Mouse (Mus musculus) left cerebral cortex, adult 6 months (tissue): Measurements from ENCODE around the gene Tex33. TPM values are rescaled to one million over a fixed set of nuclear protein-coding genes. Genes with fewer than 3 reads are reported as not detected.

Source experiments
- long read RNA-seq, 2 experiments: library from polyadenylated mRNA; unstranded; transcript quantifications; one replicate each; pipeline ENCODE4 v2.0.0; 2019 to 2020
- polyA plus RNA-seq: library from polyadenylated mRNA; unstranded; fragments of <200 nt; fragmentation: Nextera tagmentation; gene quantifications from 2 replicates; pipeline ENCODE4 v1.2.3, GENCODE M21; 2021

Tex33 gene
- not detected in 2 replicates for polyA plus RNA-seq
- long read RNA-seq, experiment 1 = 0 reads
- long read RNA-seq, experiment 2 = 0 reads

DNA sequence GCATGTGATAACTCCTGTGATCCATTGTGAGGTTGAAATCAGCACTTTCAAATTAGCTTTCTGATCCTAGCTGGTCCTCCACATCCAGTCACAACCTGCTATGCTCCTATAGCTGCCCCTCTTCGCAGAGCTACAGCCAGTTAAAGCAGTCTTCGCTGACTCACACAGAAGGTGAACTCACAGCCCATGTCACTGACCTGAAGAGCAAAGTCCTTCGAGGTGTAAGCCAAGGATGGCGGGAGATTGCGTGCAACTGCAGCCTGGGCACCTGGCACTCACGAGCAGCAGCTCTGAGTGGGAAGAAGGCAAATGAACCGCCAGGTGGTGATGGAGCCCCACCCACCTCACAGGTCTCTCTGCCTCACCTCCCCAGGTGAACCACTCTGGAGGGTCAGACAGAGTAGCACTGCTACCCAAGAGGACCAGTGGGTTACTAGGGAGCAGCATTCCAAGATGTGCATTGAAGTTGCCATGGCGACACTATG is at the start of gene Tex33:
Gene Tex33, minus strand, starts transcription at position 435 of the 485 bp plus-strand sequence.

DNA sequence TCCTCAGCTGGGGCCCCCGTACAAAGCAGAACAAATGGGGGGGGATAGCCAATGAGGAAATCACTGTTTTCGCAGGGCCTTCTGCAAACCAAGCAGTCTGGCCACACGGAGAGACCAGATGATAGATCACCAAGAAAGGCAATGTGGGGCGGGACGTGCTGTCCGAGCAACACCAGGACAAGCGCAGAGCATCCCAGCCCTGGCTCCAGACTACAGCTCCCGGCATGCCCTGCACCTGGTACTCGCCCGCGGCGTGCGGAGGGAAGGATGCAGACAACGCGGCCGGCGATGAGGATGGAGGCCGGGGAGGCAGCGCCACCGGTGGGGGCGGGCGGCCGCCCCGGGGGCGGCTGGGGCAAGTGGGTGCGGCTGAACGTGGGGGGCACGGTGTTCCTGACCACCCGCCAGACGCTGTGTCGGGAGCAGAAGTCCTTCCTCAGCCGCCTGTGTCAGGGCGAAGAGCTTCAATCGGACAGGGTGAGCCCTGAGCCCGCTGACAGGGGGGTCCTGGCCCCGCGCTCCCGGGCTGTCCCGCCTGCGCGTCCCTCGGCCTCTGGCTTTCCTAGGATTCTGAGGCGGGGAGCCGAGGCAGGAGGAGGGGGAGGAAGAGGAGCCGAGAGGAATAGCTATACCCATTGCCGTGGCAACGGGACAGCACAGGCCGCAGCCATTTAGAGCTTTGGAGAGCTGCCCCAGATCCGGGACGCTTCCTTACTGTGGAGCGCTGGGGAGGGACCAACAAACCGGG is 32.9 kb upstream of the Tex33 start, which contains the start of gene Kctd17:
Gene Kctd17, plus strand, starts transcription at position 174 of the 748 bp plus-strand sequence.

DNA sequence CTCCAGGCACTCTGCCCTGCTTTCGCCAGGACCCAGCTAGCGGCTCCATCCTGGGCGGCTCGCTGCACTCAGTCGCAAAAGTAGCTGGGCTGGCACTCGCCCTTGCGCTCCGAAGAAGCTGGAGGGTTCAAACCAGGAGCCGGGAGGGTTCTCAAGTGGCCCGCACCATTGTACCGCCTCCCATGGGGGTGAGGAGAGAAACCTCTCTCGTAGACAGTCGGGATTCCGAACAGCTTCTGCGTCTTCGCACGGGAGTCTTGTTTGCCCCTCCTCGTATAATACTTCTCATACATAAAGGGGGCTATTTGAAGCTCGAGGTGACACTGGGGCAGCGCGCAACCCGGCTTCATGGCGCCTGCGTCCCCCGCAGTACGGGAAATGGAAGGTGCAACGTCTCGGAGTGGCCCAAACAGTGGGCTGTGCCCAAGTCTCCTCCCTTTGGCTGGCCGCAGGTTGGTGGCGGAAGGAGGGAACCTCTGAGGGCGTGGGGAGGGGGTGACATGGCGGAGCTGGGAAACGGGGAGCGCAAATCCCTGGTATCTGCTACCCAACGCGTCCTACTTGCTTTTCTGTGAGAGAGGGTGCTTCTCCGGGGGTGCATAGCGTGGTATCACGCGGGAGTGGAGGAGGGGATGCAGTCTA is 10.7 kb upstream of the Tex33 start, which contains the start of gene Mpst:
Gene Mpst, plus strand, starts transcription at position 124 of the 642 bp plus-strand sequence.

DNA sequence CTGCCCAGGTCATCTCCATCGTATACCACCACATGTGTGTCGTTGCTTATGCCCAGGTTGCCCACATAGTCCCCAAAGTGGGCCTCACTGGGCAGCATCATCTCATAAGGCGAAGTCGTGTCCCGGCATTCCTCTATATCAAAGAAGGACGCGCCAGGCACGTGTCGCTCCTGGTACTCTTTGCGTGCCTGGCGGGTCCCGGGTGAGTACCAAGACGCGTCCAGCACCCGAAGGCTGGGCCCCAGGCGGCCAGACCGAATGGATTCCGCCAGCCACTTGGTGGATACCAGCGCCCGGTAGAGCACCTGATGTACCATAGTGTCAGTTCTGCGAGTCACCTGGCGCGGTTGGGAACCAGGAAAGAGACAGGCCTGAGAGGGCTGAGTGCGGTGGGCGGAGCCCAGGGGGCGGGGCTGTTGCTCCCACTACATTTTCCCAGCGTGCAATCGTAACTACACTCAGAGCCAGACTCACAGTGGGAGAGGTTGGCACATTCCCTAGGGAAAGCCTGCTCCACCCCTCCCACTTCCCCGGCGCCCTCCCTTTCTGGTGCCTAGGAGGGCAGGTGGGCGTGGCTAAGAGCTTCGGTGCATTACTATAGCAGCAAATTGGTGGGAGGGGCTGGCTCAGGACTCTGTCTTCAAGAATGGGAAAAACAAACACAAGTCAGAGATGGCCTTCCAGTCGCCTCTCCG is 10.0 kb upstream of the Tex33 start, which contains the start of gene Tst:
Gene Tst, minus strand, starts transcription at position 391 of the 695 bp plus-strand sequence.

Other genes starting within 250 kb of the Tex33 start
- 50.6 and 63.3 TPM in 2 replicates for gene Ift27, start 221.8 kb downstream of the Tex33 start, polyA plus RNA-seq
- 90.5 and 106 TPM in 2 replicates for gene Pvalb, start 189.5 kb downstream of the Tex33 start, polyA plus RNA-seq
- 1.5 and 2.0 TPM in 2 replicates for gene Ncf4, start 151.1 kb downstream of the Tex33 start, polyA plus RNA-seq
- 0.21 and 0.48 TPM in 2 replicates for gene Csf2rb2, start 90.2 kb downstream of the Tex33 start, polyA plus RNA-seq
- 0.68 and 0.89 TPM in 2 replicates for gene Csf2rb, start 70.2 kb downstream of the Tex33 start, polyA plus RNA-seq
- 97.1 and 101 TPM in 2 replicates for gene Tst, start 10.0 kb upstream of the Tex33 start, polyA plus RNA-seq
- 3.3 and 4.3 TPM in 2 replicates for gene Mpst, start 10.5 kb upstream of the Tex33 start, polyA plus RNA-seq
- 34.9 and 167 TPM in 2 replicates for gene Kctd17, start 32.7 kb upstream of the Tex33 start, polyA plus RNA-seq
- 0.93 and 1.1 TPM in 2 replicates for gene Tmprss6, start 72.7 kb upstream of the Tex33 start, polyA plus RNA-seq
- gene Il2rb, start 99.4 kb upstream of the Tex33 start, polyA plus RNA-seq = 0.05 and 0.06 TPM in 2 replicates
- 0.23 and 0.33 TPM in 2 replicates for gene C1qtnf6, start 135.5 kb upstream of the Tex33 start, polyA plus RNA-seq
- 4.5 and 6.0 TPM in 2 replicates for gene Sstr3, start 148.8 kb upstream of the Tex33 start, polyA plus RNA-seq
- 5.5 and 9.9 TPM in 2 replicates for gene Rac2, start 176.9 kb upstream of the Tex33 start, polyA plus RNA-seq
- gene Cyth4, start 201.1 kb upstream of the Tex33 start, polyA plus RNA-seq = 3.1 and 3.8 TPM in 2 replicates